Mouse (Mus musculus): ENCODE measurements around the gene Lonp1. TPM values are rescaled to one million over a fixed set of nuclear protein-coding genes. Genes with fewer than 3 reads are reported as not detected.
A peak's percentile ranks its signal among the peaks of the same experiment; 100 is the strongest.

Lonp1 gene
- total RNA-seq, 2 experiments from 2014 or later, result 458 to 700 TPM

GRCm38 (mm10) chr17:56603186-56604069, 23.3 kb downstream of the Lonp1 start:
- no peak for DNase-seq (ENCODE audit: low spot score in 2 of 2)

- DNase-seq (ENCODE audit: low spot score in 2 of 2), result no peak
Measured at GRCm38 (mm10) chr17:56593527-56594271, 33.0 kb downstream of the Lonp1 start.

DNA sequence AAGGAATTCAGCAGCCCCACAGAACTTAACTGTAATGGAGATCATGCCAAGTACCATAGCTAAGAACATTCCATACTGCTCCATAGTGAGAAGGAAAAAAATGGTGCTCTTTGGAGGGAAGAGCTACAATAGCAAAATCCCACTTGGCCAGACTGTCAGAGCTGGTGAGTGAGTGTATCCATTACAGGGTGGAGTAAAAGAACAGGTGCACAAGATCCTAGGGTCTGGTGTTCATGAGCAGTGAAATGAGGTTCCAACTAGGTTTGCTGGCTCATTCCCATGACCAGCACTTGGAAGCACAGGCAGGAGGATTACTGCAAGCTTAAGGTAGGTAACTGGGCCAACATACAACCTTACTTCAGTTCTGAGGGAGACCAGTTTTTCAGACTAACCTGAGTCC, 34.1 kb downstream of the Lonp1 start:
- no peak for DNase-seq (ENCODE audit: low spot score in 2 of 2)

GRCm38 (mm10) chr17:56588921-56589320, 37.8 kb downstream of the Lonp1 start:
- DNase-seq (ENCODE audit: low spot score in 2 of 2), result no peak

GRCm38 (mm10) chr17:56587773-56588172, 38.9 kb downstream of the Lonp1 start:
- DNase-seq (ENCODE audit: low spot score in 2 of 2), result no peak

DNA sequence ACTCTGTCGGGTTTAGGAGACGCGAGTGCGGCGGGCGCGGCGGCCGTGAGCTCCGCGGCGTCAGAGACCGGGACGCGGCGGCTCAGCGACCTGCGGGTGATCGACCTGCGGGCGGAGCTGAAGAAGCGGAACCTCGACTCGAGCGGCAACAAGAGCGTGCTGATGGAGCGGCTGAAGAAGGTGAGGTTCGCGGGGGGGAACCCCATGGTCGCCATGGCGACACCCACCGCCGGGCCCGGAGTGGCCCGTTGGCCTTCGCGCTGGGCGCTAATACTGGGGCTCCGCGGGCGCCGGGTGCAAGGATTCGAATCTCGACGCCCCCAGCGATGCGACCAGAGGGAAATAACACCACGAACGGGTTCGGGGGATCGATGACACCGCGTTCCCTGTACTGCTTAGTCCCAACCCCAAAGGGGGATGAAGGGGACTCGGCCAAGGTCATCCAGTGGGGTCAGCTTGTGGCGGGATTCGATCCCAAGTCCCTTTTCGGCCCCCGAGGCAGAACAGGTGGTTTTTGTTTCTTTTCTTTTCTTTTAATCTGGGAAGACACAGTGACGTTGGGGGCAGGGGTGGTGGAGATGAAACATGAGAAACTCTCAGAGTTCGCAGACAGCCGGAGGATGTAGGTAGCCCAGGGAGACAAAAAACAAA, 41.4 kb downstream of the Lonp1 start:
- peak; percentile 57 to 61 for DNase-seq (ENCODE audit: low spot score in 2 of 2)

- peak; percentile 99 for DNase-seq (ENCODE audit: low spot score in 2 of 2)
Measured at GRCm38 (mm10) chr17:56584257-56585130, 42.2 kb downstream of the Lonp1 start, which contains the start of the genes Safb2 and Safb. Gene Safb2 (minus strand): TSS chr17:56584585. Gene Safb (plus strand): TSS chr17:56584825.

GRCm38 (mm10) chr17:56583611-56584256, 43.0 kb downstream of the Lonp1 start:
- peak; percentile 40 to 46 for DNase-seq (ENCODE audit: low spot score in 2 of 2)

- no peak for DNase-seq (ENCODE audit: low spot score in 2 of 2)
Measured at GRCm38 (mm10) chr17:56583071-56583470, 43.6 kb downstream of the Lonp1 start.

DNA sequence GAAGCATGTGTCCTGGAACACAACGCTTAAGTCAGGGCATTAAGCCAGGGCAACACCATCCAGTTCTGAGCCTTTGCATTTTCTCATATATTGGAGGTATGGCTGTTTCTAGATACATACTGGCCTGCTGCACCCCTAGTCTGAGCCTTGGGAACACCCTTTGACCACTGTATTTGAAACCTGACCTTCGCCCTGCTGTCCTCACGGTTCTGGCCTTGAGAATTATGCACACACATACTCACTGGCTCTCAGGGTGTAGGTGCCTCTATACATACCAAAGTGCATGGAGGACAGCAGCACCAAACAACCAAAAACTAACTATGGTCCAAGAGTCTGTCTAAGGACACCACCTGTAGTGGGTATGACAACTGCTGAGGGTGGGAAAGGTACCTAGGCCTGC, 53.7 kb downstream of the Lonp1 start:
- DNase-seq (ENCODE audit: low spot score in 2 of 2), result no peak

GRCm38 (mm10) chr17:56572154-56572553, 54.5 kb downstream of the Lonp1 start:
- no peak for DNase-seq (ENCODE audit: low spot score in 2 of 2)

DNA sequence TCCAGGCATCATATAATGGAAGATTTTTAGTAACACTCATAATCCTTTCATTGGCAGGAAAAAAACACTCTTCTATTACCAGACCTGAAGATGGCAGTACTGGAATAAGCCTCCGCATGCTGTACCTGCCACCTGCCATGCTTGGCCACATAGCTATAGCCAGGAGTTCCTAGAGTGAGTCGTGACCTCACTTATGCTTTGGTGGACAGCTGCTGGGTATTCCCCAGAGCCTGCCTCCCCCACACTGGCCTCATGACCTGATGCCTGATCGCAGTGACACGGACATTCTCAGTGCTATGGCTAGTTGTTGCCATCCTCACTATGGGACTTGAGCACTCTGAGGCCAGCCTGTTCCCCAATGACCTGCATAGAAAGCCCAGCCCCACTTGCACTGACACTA, 56.4 kb downstream of the Lonp1 start:
- DNase-seq (ENCODE audit: low spot score in 2 of 2), result no peak

DNA sequence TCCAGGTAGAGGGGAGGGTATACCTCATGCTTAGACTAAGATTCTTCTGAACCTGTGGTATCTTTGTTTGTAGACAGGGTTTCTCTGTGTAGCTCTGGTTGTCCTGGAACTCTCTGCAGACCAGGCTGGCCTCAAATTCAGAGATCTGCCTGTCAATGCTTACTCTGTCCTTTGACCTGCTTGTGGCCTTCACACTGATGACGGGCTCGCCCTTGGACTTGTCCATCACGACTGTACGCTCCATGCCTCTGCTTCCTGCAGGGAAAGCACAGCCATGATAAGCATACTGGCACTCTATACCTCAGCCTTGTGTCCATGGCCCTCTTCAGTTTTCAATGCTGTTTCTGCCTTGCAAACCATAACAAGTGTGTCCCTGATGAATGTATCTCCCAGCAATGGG, 59.3 kb downstream of the Lonp1 start:
- no peak for DNase-seq (ENCODE audit: low spot score in 2 of 2)

GRCm38 (mm10) chr17:56566918-56567317, 59.8 kb downstream of the Lonp1 start:
- no peak for DNase-seq (ENCODE audit: low spot score in 2 of 2)

GRCm38 (mm10) chr17:56566293-56566692, 60.4 kb downstream of the Lonp1 start:
- DNase-seq (ENCODE audit: low spot score in 2 of 2), result no peak

Other genes starting within 250 kb of the Lonp1 start
- 100 to 1,000 TPM; 130 to 188 TPM for gene Ptprs, start 150.4 kb downstream of the Lonp1 start, total RNA-seq (2021)
- gene Znrf4, start 114.5 kb downstream of the Lonp1 start, total RNA-seq (2021), result not detected
- 1 to 10 TPM in 1 of 2 experiments, under 1 TPM in 1; 0.86 to 1.0 TPM for gene Gm20219, start 72.5 kb downstream of the Lonp1 start, total RNA-seq (2021)
- 100 to 1,000 TPM; 117 to 153 TPM for gene Safb2, start 42.3 kb downstream of the Lonp1 start, total RNA-seq (2021)
- gene Safb, start 42.1 kb downstream of the Lonp1 start, total RNA-seq (2021), result 100 to 1,000 TPM; 108 to 136 TPM
- gene 2410015M20Rik, start 17.1 kb downstream of the Lonp1 start, total RNA-seq (2021), result 100 to 1,000 TPM; 360 to 384 TPM
- 100 to 1,000 TPM; 765 to 908 TPM for gene Rpl36, start 13.5 kb downstream of the Lonp1 start, total RNA-seq (2021)
- 1 to 10 TPM; 2.4 to 4.3 TPM for gene Catsperd, start 1.3 kb upstream of the Lonp1 start, total RNA-seq (2021)
- gene Ranbp3, start 46.4 kb upstream of the Lonp1 start, total RNA-seq (2021), result 10 to 100 TPM; 64.9 to 75.7 TPM
- gene Ndufa11, start 90.9 kb upstream of the Lonp1 start, total RNA-seq (2021), result 100 to 1,000 TPM; 276 to 402 TPM
- gene Vmac, start 91.1 kb upstream of the Lonp1 start, total RNA-seq (2021), result 10 to 100 TPM; 20.1 to 26.1 TPM
- 1 to 10 TPM; 3.4 to 4.0 TPM for gene Nrtn, start 130.6 kb upstream of the Lonp1 start, total RNA-seq (2021)
- 10 to 100 TPM; 28.3 to 31.3 TPM for gene Dus3l, start 137.9 kb upstream of the Lonp1 start, total RNA-seq (2021)
- gene Prr22, start 143.4 kb upstream of the Lonp1 start, total RNA-seq (2021), result under 1 TPM; 0.48 to 0.93 TPM
- gene Rfx2, start 204.1 kb upstream of the Lonp1 start, total RNA-seq (2021), result 1 to 10 TPM; 3.8 to 5.6 TPM
- under 1 TPM in 1 of 2 experiments, not detected in 1; 0.27 TPM for gene Acsbg2, start 247.6 kb upstream of the Lonp1 start, total RNA-seq (2021)
- 1 to 10 TPM in 1 of 2 experiments, under 1 TPM in 1; 0.83 to 2.9 TPM for gene 1700061G19Rik, start 248.6 kb upstream of the Lonp1 start, total RNA-seq (2021)

All from adrenal gland, adult 18-20 months (tissue).